Mouse (Mus musculus) cerebellum, adult 11-12 months (tissue): ENCODE measurements at regions not wholly inside any gene's neighbourhood (a gene's known extent, or its start where the extent isn't known, plus 50 kb on each side); places are given as distances from the start of the nearest gene placed in this dataset.
"Not testable (repeated sequence)": the region's sequence is repeated elsewhere in the genome, so short reads cannot be mapped to it uniquely, and the experiment has no call there.

Source experiments
- DNase-seq: peaks from one replicate; pipeline ENCODE4 v3.0.0; 2022

GRCm38 (mm10) chr14:60526832-60527231 is 107.0 kb upstream of the Spata13 start:
- no peak for DNase-seq

GRCm38 (mm10) chr14:60527951-60528350 is 105.8 kb upstream of the Spata13 start:
- no peak for DNase-seq

GRCm38 (mm10) chr14:60528520-60528919 is 105.3 kb upstream of the Spata13 start:
- DNase-seq, result no peak

GRCm38 (mm10) chr14:60529022-60529421 is 104.8 kb upstream of the Spata13 start:
- DNase-seq, result peak; percentile 83

- DNase-seq, result no peak
Observed at GRCm38 (mm10) chr14:60529646-60530347, 104.0 kb upstream of the Spata13 start.

- DNase-seq, result no peak
Observed at GRCm38 (mm10) chr14:60530348-60530711, 103.5 kb upstream of the Spata13 start.

- DNase-seq, result no peak
Observed at GRCm38 (mm10) chr14:60530973-60531372, 102.8 kb upstream of the Spata13 start.

GRCm38 (mm10) chr14:60531766-60532165 is 102.0 kb upstream of the Spata13 start:
- no peak for DNase-seq

GRCm38 (mm10) chr14:60533452-60534224 is 100.2 kb upstream of the Spata13 start:
- DNase-seq, result no peak

- DNase-seq, result no peak
Observed at GRCm38 (mm10) chr14:60539040-60539439, 94.8 kb upstream of the Spata13 start.

- DNase-seq, result no peak
Observed at GRCm38 (mm10) chr14:60540111-60540510, 93.7 kb upstream of the Spata13 start.

GRCm38 (mm10) chr14:60541596-60541995 is 92.2 kb upstream of the Spata13 start:
- no peak for DNase-seq

GRCm38 (mm10) chr14:60544767-60545166 is 89.0 kb upstream of the Spata13 start:
- DNase-seq, result no peak

GRCm38 (mm10) chr14:60554222-60554740 is 79.5 kb upstream of the Spata13 start:
- DNase-seq, result peak; percentile 3

GRCm38 (mm10) chr14:60556541-60556940 is 77.3 kb upstream of the Spata13 start:
- no peak for DNase-seq

- no peak for DNase-seq
Observed at GRCm38 (mm10) chr14:60557020-60557419, 76.8 kb upstream of the Spata13 start.

GRCm38 (mm10) chr14:60559376-60559775 is 74.4 kb upstream of the Spata13 start:
- DNase-seq, result no peak

GRCm38 (mm10) chr14:60559826-60560529 is 73.8 kb upstream of the Spata13 start:
- DNase-seq, result no peak

GRCm38 (mm10) chr14:60576281-60576680 is 57.5 kb upstream of the Spata13 start:
- no peak for DNase-seq

GRCm38 (mm10) chr14:60580131-60580530 is 53.7 kb upstream of the Spata13 start:
- not testable (repeated sequence) for DNase-seq
